29 mouse cellular contexts compared by ENCODE assay signal in genomic region chr3:51821551-51821950, GRCm38 (mm10).
A peak's percentile ranks its signal among the peaks of the same experiment; 100 is the strongest.
DNase-seq lines count a peak whose midpoint lies in the region; ATAC-seq lines count a peak whose summit lies in the region.
"Had no signal": no experiment of that assay in that cellular context is flagged by ENCODE, and none has a peak within 500 bp of the region (broad histone marks: within the 10 kb centered on the region; RNA-seq: fewer than 3 reads in every experiment).

No protein-coding gene starts in this region.

- H3K36me3 ChIP-seq in heart, embryonic 10.5 days, result no peaks in the 10 kb centered on the region
- no peaks in the 10 kb centered on the region for H3K36me3 ChIP-seq in heart, embryonic 15.5 days
- H3K36me3 ChIP-seq in lung, embryonic 16.5 days (ENCODE audit: control insufficient read depth, insufficient read depth, low read length), result no peaks in the 10 kb centered on the region
- H3K36me3 ChIP-seq: G1E; hindbrain, embryonic 10.5 days; hindbrain, embryonic 15.5 days had no signal

- WGBS in heart, embryonic 10.5 days, result 35% methylated on average over 10 of the region's 10 CpGs
- 28% methylated on average over 10 of the region's 10 CpGs for WGBS in heart, embryonic 15.5 days
- WGBS in lung, embryonic 16.5 days, result 35% methylated on average over 10 of the region's 10 CpGs

- no peak overlapping the region for H3K4me3 ChIP-seq in heart, embryonic 10.5 days
- no peak overlapping the region for H3K4me3 ChIP-seq in heart, embryonic 15.5 days
- H3K4me3 ChIP-seq in lung, embryonic 16.5 days (ENCODE audit: low read length), result no peak overlapping the region
- H3K4me3 ChIP-seq: erythroblast, embryonic 14.5 days; hindbrain, embryonic 10.5 days; hindbrain, embryonic 15.5 days; layer of hippocampus, adult 2 months had no signal

- ATAC-seq in heart, embryonic 15.5 days (replicated peaks; ENCODE audit: insufficient number of reproducible peaks, insufficient read depth, low FRiP score, low read depth), result peak; percentile 79
- peak; percentile 91 for ATAC-seq in lung, embryonic 16.5 days (ENCODE audit: low read depth)
- ATAC-seq: forebrain, embryonic 16.5 days; inflammation-experienced regulatory T-cells, adult 6 months; midbrain, embryonic 16.5 days had no signal

- H3K4me1 ChIP-seq in heart, embryonic 10.5 days, result peaks cover 23% of the 10 kb centered on the region
- H3K4me1 ChIP-seq in heart, embryonic 15.5 days (replicated peaks), result peaks cover 12% of the 10 kb centered on the region
- peaks cover 6% of the 10 kb centered on the region; the same call in 1 of the 2 replicates for H3K4me1 ChIP-seq in lung, embryonic 16.5 days (replicated peaks; ENCODE audit: control insufficient read depth, insufficient read depth, low read length)

- peak; percentile 85 for DNase-seq in heart, embryonic 10.5 days (ENCODE audit: low spot score)
- no peak for DNase-seq in heart, postnatal 36 days
- DNase-seq in heart, adult 9 months (ENCODE audit: low spot score in 2 of 2), result no peak
- DNase-seq in lung, adult 18-20 months, result no peak
- peak; percentile 22 for DNase-seq in heart, postnatal 4 days
- no peak for DNase-seq in liver
- DNase-seq: adrenal gland, adult 8-10 months; cerebellum, adult 2 months; cerebellum, postnatal 14 days; kidney, adult 11 months; kidney, postnatal 25 days; left cerebral cortex, postnatal 4 days; right cerebral cortex, adult 18-20 months; spleen, adult 18-20 months; thymus, adult 18-20 months; thymus, postnatal 25 days had no signal

- H3K27me3 ChIP-seq in heart, embryonic 10.5 days (ENCODE audit: insufficient read depth, poor library complexity, severe bottlenecking), result no peaks in the 10 kb centered on the region
- H3K27me3 ChIP-seq in heart, embryonic 15.5 days, result no peaks in the 10 kb centered on the region
- no peaks in the 10 kb centered on the region for H3K27me3 ChIP-seq in lung, embryonic 16.5 days (ENCODE audit: control insufficient read depth, insufficient read depth, low read depth, low read length)
- H3K27me3 ChIP-seq: hindbrain, embryonic 15.5 days had no signal

- peak overlapping the region; percentile 26; the same call in 1 of the 2 replicates for H3K4me2 ChIP-seq in heart, embryonic 15.5 days
- no peak overlapping the region for H3K4me2 ChIP-seq in lung, embryonic 16.5 days (ENCODE audit: low read depth, low read length)
- H3K4me2 ChIP-seq: hindbrain, embryonic 15.5 days; liver, embryonic 11.5 days; midbrain, embryonic 11.5 days had no signal

- intact Hi-C loops in heart, postnatal 36 days (cut with DNase I), result no loop called here

- H3K9me3 ChIP-seq in heart, embryonic 10.5 days, result no peaks in the 10 kb centered on the region
- H3K9me3 ChIP-seq in heart, embryonic 15.5 days (replicated peaks), result no peaks in the 10 kb centered on the region
- no peaks in the 10 kb centered on the region for H3K9me3 ChIP-seq in lung, embryonic 16.5 days (ENCODE audit: control insufficient read depth, low read length)
- H3K9me3 ChIP-seq: G1E; hindbrain, embryonic 10.5 days; hindbrain, embryonic 15.5 days had no signal

- no peak overlapping the region for H3K9ac ChIP-seq in heart, embryonic 15.5 days
- H3K9ac ChIP-seq in lung, embryonic 16.5 days (ENCODE audit: low read length), result no peak overlapping the region
- H3K9ac ChIP-seq: hindbrain, embryonic 15.5 days had no signal

- 0 out of 2 replicates have a peak overlapping the region, but pooled peaks have one; percentile 52 for H3K27ac ChIP-seq in heart, embryonic 10.5 days
- no peak overlapping the region for H3K27ac ChIP-seq in heart, embryonic 15.5 days
- H3K27ac ChIP-seq in lung, embryonic 16.5 days (ENCODE audit: low read length), result no peak overlapping the region
- H3K27ac ChIP-seq: hindbrain, embryonic 10.5 days; hindbrain, embryonic 15.5 days; layer of hippocampus, adult 2 months; stomach, postnatal 0 days had no signal

Comparison
In these comparisons a context has a peak if more than half of its experiments do, and no peak if none do; other contexts are left out.
1. DNase-seq: peak in heart, embryonic 10.5 days (single experiment) and heart, postnatal 4 days (single experiment); none in heart, postnatal 36 days (0 of 2), heart, adult 9 months (0 of 2), lung, adult 18-20 months (0 of 2) and liver (single experiment).